Mouse (Mus musculus): Measurements from ENCODE around the gene Adprhl2.

The Adprhl2 gene

GRCm38 (mm10) chr4:126273753-126274152 lies 47.8 kb downstream of the Adprhl2 start:
- DNase-seq (ENCODE audit: low read depth, low spot score) = no peak

- no peak for DNase-seq (ENCODE audit: low read depth, low spot score)
Measured at GRCm38 (mm10) chr4:126269292-126269691, 52.2 kb downstream of the Adprhl2 start.

Data from retina, adult 2 months (tissue).